Mouse (Mus musculus): ENCODE data around the gene Sept5.

Sept5 gene

GRCm38 (mm10) chr16:18632816-18633215, 3.1 kb upstream of the Sept5 start:
- peak in 1 of 2 experiments; percentile 11 for DNase-seq (ENCODE audit: low spot score in 2 of 2)

- peak in 1 of 2 experiments; percentile 8 for DNase-seq (ENCODE audit: low spot score in 2 of 2)
Measured at GRCm38 (mm10) chr16:18632059-18632458, 2.3 kb upstream of the Sept5 start.

GRCm38 (mm10) chr16:18631141-18631540, 1.4 kb upstream of the Sept5 start:
- DNase-seq (ENCODE audit: low spot score in 2 of 2) = no peak

GRCm38 (mm10) chr16:18630291-18630690, 537 bp upstream of the Sept5 start:
- no peak for DNase-seq (ENCODE audit: low spot score in 2 of 2)

- DNase-seq (ENCODE audit: low spot score in 2 of 2) = no peak
Measured at GRCm38 (mm10) chr16:18628948-18629340, 810 bp downstream of the Sept5 start.

GRCm38 (mm10) chr16:18628206-18628947, 1.4 kb downstream of the Sept5 start:
- DNase-seq (ENCODE audit: low spot score in 2 of 2) = peak in 1 of 2 experiments; percentile 14

GRCm38 (mm10) chr16:18627163-18627562, 2.6 kb downstream of the Sept5 start:
- no peak for DNase-seq (ENCODE audit: low spot score in 2 of 2)

- DNase-seq (ENCODE audit: low spot score in 2 of 2) = peak; percentile 72 to 88
Measured at GRCm38 (mm10) chr16:18626376-18626878, 3.3 kb downstream of the Sept5 start, which contains the start of gene Gm49601. Gene Gm49601 (minus strand): TSS chr16:18626427.

GRCm38 (mm10) chr16:18625791-18626311, 3.9 kb downstream of the Sept5 start:
- DNase-seq (ENCODE audit: low spot score in 2 of 2) = no peak

GRCm38 (mm10) chr16:18625097-18625496, 4.7 kb downstream of the Sept5 start:
- no peak for DNase-seq (ENCODE audit: low spot score in 2 of 2)

GRCm38 (mm10) chr16:18624641-18625040, 5.1 kb downstream of the Sept5 start:
- no peak for DNase-seq (ENCODE audit: low spot score in 2 of 2)

- no peak for DNase-seq (ENCODE audit: low spot score in 2 of 2)
Measured at GRCm38 (mm10) chr16:18623751-18624540, 5.8 kb downstream of the Sept5 start.

- no peak for DNase-seq (ENCODE audit: low spot score in 2 of 2)
Measured at GRCm38 (mm10) chr16:18622916-18623750, 6.6 kb downstream of the Sept5 start.

GRCm38 (mm10) chr16:18622019-18622418, 7.7 kb downstream of the Sept5 start, which contains the start of gene Gp1bb:
Gene Gp1bb (minus strand): TSS chr16:18622403.
- no peak for DNase-seq (ENCODE audit: low spot score in 2 of 2)

GRCm38 (mm10) chr16:18621362-18622001, 8.3 kb downstream of the Sept5 start:
- no peak for DNase-seq (ENCODE audit: low spot score in 2 of 2)

GRCm38 (mm10) chr16:18620601-18621361, 9.0 kb downstream of the Sept5 start:
- no peak for DNase-seq (ENCODE audit: low spot score in 2 of 2)

GRCm38 (mm10) chr16:18620201-18620600, 9.6 kb downstream of the Sept5 start:
- DNase-seq (ENCODE audit: low spot score in 2 of 2) = no peak

GRCm38 (mm10) chr16:18619110-18619509, 10.6 kb downstream of the Sept5 start:
- no peak for DNase-seq (ENCODE audit: low spot score in 2 of 2)

- no peak for DNase-seq (ENCODE audit: low spot score in 2 of 2)
Measured at GRCm38 (mm10) chr16:18618297-18618696, 11.5 kb downstream of the Sept5 start.

Data from cerebellum, postnatal 4 days (tissue).